Mouse (Mus musculus) retina, embryonic 14.5 days (tissue): ENCODE results near the gene Vsig10.
A peak's percentile ranks its signal among the peaks of the same experiment; 100 is the strongest.

Source experiments
- DNase-seq: peaks from one replicate; pipeline ENCODE4 v3.0.0-alpha.2; 2015; ENCODE audit warnings: low spot score

Gene Vsig10

GRCm38 (mm10) chr5:117383198-117383597, 64.3 kb downstream of the Vsig10 start:
- no peak for DNase-seq

GRCm38 (mm10) chr5:117388296-117388751, 69.4 kb downstream of the Vsig10 start:
- peak; percentile 71 for DNase-seq

- DNase-seq = peak; percentile 98
Observed at GRCm38 (mm10) chr5:117388877-117389276, 70.0 kb downstream of the Vsig10 start, which contains the start of gene Rfc5. Gene Rfc5, minus strand, starts transcription at chr5:117389047.

GRCm38 (mm10) chr5:117390895-117391294, 72.0 kb downstream of the Vsig10 start:
- DNase-seq = no peak

GRCm38 (mm10) chr5:117395834-117396233, 77.0 kb downstream of the Vsig10 start:
- DNase-seq = no peak

GRCm38 (mm10) chr5:117396596-117397014, 77.7 kb downstream of the Vsig10 start:
- DNase-seq = no peak

GRCm38 (mm10) chr5:117397371-117397770, 78.5 kb downstream of the Vsig10 start:
- no peak for DNase-seq

GRCm38 (mm10) chr5:117398007-117398550, 79.2 kb downstream of the Vsig10 start:
- DNase-seq = no peak

GRCm38 (mm10) chr5:117399281-117399680, 80.4 kb downstream of the Vsig10 start:
- no peak for DNase-seq

GRCm38 (mm10) chr5:117403609-117404008, 84.7 kb downstream of the Vsig10 start:
- DNase-seq = no peak
